Mouse (Mus musculus) liver (tissue): ENCODE data around the gene Zbtb9.
"Not testable (repeated sequence)": the region's sequence is repeated elsewhere in the genome, so short reads cannot be mapped to it uniquely, and the experiment has no call there.

Source experiments
- DNase-seq: peaks from one replicate; pipeline ENCODE4 v3.0.0-alpha.2; 2020; ENCODE audit warnings: mixed read lengths

Zbtb9 gene

DNA sequence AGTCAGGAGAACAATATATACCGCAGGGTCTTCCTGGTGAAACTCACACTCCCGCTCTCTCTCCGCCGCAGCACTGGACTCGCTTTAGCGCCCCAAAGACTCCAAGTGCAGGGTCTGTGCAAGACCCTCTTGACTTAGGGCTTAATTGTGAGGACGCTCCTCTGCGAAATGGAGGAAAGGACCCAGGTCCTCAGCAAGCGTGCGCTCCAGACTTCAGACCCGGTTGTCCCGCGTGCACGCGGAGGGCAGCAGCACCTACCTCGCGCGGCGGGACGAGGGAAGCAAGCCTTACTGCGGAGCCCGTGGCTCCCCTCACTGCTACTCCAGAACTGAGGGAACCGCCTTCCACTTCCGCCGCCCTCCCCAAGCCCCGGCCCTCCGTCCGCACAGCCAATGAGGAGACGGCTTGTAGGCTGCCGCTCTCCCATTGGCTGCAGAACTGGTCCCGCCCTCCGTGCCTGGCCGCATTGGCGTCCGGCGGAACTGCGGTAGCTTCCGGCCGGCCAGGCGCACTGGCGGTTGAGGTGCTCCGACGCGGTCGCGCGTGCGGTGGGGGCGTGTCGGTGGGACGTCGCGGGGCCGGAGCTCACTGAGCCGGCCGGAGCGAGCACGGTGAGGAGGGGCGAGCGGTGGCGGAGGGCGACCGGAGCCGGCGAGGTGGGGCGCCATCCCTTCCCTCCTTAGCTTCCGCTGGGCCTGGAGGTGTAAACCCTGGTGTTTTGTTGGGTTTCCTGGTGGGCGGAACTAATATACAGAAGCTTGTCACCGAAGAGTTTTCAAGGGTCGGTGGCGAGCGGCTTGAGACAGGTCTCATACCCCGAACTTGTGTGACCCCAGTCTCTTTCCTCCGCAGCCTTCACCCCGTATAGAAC lies at the start of gene Zbtb9:
Zbtb9 (plus strand) TSS at position 465 of the 872 bp plus-strand sequence.
- peak; percentile 98 for DNase-seq

DNA sequence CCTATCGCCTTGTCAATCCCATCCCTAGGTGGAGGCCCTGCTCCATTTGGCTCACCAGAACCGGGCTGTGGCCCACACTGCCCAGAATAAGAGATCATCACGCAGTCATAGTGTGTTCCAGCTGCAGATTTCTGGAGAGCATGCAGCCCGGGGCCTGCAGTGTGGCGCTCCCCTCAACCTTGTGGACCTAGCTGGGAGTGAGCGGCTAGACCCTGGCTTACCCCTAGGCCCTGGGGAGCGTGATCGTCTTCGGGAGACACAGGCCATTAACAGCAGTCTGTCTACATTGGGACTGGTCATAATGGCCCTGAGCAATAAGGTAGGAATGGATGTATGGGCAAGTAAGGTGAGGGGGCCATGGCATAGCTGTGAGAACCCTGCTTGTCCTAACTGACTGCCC lies 47.6 kb upstream of the Zbtb9 start:
- DNase-seq, result not testable (repeated sequence)

DNA sequence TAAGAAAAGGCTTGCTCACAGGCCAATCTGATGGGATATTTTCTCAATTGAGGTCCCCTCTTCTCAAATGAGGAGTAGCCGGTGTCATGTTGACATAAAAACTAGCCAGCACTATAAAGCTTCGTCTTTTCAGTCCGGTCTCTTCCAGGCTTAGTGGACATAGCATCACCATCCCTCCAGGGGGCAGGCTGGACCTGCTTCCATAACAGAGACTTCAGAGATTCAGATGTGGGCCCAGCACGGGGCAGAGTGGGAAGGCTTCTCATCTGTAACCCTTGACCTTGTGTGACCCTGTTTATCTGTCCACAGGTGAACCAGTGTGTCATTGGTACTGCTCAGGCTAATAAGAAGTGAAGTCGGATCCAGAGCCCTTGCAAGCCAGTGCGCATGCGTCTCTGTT lies 41.2 kb upstream of the Zbtb9 start:
- DNase-seq, result peak; percentile 56

DNA sequence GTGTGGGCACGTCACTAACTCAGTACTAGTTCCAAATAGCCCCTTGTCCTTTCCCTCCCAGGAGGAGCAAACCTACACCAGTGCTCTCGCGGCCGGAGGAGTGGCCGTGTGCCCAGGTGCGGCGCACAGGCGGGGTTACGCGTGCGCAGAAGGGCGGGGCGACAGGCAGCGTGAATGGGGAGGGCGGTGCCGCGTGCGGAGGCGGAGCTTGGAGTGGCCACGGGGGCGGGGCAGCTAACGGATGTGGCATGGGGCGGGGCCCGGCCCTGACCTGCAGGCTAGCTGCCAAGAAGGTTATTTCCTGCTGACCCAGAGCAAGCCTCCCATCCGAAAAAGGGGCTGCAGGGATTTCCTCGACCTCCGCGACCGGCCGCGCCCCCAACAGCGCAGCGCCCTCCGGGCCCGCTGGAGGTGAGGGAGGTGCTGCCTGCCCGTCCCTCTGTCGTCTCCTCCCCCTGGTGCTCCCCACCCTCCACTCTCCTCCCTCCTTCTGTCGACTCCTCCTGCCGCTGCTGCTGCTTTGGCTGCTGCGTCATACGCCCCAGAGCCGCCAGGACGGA lies 40.0 kb upstream of the Zbtb9 start, which contains the start of gene Phf1:
Phf1 (plus strand) TSS at position 214 of the 560 bp plus-strand sequence.
- peak; percentile 98 for DNase-seq

DNA sequence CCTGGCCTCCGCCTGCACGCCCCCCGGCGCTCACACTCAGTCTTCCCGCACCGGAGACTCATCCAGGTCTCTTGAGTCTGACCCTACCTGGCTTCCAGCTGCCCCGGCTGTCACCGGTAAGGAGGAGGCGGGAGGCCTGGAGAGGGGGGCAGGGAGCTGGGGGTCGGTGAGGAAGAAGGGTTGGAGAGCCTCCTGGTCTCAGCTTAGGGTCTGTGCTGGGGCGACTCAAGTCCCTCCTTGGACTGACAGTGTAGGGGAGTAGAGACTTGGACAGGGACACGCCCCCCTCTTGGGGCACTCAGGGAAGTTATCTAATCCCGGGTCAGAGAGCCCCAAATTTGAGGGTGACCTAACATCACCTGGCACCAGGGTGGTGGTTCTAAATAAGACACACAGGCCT lies 39.5 kb upstream of the Zbtb9 start:
- DNase-seq, result no peak

DNA sequence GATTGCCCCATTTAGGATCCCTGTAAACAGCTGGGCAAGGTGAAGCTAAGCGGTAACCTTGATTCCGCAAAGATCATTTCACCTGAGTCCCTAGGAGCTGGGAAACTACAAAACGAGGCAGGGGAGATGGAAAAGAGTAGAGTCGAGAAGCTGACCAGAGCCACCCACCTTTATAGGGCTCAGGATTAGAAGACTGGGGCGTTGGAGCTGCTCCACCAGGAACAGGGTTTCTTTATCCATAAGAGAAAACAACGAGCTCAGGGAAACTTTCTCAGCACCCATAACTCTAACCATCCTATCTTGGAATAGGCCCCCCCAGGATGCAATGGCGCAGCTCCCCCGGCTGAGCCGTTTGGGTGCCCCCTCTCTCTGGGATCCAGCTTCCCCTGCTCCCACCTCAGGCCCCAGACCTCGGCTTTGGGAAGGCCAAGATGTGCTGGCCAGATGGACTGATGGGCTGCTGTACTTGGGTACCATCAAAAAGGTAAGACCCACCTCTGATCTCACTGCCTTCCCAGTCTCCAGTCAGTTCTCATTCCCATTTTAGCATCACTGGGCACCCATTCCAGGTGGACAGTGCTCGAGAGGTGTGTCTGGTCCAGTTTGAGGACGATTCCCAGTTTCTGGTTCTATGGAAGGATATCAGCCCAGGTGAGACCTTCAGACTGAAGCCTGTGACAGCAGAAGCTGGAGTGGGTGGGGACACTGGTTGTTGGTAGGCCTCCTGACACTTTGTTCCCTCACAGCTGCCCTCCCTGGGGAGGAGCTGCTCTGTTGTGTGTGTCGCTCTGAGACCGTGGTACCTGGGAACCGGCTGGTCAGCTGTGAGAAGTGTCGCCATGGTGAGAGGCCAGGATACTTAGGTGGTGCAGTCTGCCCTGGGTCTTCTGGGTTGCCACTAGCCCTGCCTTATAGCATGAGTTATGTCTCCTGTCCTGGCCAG lies 38.8 kb upstream of the Zbtb9 start:
- DNase-seq, result no peak

DNA sequence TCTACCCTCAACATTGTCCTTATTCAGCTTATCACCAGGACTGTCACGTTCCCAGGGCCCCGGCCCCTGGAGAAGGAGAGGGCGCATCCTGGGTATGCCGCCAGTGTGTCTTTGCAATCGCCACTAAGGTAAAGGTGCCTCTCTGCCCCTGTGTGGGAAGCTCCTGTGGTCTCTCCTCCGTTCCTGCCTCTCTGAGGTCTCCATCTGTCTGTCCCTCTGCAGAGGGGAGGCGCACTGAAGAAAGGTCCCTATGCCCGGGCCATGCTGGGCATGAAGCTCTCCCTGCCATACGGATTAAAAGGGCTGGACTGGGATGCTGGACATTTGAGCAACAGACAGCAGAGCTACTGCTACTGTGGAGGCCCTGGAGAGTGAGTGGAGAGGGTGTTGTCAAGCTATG lies 37.9 kb upstream of the Zbtb9 start:
- no peak for DNase-seq

DNA sequence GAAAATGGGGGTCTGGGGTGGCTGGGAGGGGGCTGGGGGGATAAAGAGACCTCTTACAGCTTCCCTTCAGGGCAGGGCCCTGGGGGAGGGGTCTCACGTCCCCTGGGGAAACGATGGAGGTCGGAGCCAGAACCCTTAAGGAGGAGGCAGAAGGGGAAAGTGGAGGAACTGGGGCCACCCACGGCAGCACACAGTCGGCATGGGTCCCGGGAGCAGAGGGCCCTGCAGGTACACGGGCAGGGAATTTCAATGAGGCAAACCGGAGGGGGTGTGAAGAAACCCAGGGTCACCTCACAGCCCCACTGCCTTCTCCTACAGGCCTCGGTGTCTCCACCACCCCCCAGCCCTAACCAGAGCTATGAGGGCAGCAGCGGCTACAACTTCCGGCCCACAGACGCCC lies 36.5 kb upstream of the Zbtb9 start:
- no peak for DNase-seq

DNA sequence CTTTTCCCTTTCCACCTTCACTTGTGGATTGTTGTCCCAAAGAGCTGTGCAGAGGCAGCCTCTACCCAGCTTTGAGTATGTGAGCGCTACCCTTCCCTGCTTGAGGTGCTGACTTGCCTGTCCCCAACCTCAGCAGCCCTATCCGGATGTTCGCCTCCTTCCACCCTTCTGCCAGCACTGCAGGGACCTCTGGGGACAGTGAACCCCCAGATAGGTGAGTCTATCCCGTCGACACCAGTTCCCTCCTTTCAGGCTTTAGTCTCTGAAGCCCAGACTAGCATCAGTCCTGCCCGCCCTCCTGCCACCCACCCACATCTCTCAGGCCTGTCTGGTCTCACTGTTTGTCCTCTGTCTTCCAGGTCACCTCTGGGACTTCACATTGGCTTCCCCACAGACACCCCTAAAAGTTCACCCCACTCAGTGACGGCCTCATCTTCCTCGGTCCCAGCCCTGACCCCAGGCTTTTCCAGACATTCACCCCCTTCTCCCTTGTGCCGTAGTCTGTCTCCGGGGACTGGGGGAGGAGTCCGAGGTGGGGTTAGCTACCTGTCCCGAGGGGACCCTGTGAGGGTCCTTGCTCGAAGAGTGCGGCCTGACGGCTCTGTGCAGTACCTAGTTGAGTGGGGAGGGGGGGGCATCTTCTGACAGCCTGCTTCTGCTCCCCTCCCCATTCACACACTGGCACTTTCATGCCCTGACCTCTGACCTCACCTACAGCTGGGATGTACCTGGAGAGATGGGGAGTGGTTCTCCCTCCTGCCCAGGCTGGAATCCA lies 35.9 kb upstream of the Zbtb9 start:
- no peak for DNase-seq

DNA sequence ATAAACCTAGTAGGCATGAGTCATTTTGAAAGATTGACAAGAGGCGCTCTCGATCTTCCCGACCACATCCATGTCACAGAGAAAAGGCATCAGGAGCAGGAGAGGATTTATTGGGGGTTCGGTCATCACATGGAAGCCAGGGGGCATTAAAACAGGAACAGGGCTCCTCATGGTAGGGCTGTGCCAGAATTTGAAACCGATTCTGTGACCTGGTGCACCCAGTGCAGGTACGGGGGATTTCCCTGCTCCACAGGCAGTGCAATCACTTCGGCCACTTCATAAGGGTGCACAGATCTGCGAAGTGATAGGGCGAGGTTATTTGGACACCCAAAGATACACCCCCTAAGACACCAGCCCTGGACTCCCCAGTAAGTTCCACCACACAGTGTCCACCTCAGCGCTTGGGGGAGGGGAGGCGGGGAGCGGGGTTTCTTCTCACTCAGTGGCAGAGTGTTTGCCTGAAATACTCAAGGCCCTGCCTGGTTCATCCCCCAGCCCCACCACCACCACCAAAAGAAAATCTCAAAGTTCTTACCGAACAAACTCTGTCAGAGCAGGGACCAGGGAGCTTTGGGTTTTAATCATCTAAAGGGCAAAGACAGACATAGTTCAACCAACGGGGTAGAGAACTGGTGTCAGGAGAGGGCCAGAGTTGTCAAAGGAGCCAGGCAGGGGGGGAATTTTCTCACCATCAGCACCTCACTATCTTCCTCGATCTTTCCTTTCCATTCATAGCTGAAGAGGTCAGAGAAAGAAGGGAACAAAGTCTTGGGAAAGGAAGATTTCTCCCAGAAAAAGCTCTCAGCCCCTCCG lies 34.9 kb upstream of the Zbtb9 start:
- no peak for DNase-seq

DNA sequence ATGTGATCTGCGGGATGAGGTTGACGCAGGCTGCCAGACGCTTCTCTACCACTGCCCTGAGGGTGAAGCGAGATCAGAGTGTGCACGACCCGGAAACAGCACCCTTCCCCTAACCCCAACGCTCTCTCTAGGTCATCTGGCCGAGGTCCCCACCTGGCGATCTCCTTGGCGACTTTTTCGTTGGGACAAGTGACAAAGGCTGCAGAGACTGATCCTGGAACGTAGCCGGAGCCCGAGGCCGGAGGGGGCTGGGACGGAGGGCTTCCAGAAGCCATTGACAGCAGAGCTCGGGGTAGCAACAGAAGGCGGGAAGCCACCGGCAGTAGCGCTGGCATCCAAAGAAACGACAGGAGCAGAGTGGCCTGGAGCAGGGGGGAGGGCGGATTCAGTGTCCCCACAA lies 34.2 kb upstream of the Zbtb9 start:
- peak; percentile 33 for DNase-seq

DNA sequence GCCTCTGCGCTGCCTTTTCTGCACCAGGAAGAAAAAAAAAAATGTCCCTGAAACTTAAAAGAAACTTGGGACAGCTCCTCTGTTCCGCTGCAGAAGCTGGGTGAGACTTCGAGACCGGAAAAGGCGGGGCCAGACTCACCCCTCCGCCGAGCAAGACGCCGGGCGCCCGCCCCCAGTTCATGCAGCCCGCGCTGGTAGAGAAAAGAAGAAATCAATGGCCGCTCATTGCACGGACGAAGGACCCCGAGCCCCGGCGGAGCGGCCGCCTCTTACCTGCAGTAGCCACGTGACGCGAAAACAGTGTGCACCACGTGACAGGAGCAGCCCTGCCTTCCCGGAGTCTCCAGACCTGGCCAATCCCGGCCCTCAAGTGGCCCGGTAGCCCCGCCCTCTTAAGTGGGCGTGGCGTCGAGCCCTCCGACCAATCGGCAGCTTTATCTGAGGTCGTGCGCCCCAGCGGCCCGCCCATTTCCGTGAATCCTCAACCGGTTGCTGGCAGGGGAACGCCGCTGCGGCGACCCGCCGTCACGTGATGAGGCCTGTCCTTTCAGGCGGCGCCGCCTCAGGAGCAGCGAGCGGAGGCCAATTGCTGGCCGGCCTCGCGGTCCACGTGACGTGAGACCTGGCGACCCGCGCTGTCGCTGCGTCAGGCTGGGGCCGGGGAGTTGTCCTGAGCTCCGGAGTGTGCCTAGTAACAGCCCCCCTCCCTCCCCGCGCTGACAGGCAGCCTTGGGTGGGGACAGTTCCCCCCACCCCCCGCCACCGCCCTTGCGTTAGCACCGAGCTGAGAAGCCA lies 33.6 kb upstream of the Zbtb9 start, which contains the start of gene Cuta:
Cuta (minus strand) TSS at position 392 of the 795 bp plus-strand sequence.
- DNase-seq, result peak; percentile 100

DNA sequence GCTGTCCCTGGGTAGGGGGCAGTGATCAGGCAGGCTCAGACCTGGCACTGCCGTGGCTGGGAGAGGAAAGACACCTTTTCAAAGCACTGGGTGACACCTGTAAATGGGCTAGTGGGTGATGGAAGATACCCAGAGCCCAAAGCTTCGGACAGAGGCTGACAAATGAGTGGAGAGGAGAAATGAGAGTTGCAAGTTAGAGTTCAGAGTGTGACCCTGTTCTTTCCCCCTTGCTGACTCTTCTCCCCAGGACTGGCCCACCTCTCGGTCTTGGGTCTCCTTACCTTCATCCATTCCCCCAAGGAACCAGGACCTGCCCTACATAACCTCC lies 33.0 kb upstream of the Zbtb9 start:
- no peak for DNase-seq

DNA sequence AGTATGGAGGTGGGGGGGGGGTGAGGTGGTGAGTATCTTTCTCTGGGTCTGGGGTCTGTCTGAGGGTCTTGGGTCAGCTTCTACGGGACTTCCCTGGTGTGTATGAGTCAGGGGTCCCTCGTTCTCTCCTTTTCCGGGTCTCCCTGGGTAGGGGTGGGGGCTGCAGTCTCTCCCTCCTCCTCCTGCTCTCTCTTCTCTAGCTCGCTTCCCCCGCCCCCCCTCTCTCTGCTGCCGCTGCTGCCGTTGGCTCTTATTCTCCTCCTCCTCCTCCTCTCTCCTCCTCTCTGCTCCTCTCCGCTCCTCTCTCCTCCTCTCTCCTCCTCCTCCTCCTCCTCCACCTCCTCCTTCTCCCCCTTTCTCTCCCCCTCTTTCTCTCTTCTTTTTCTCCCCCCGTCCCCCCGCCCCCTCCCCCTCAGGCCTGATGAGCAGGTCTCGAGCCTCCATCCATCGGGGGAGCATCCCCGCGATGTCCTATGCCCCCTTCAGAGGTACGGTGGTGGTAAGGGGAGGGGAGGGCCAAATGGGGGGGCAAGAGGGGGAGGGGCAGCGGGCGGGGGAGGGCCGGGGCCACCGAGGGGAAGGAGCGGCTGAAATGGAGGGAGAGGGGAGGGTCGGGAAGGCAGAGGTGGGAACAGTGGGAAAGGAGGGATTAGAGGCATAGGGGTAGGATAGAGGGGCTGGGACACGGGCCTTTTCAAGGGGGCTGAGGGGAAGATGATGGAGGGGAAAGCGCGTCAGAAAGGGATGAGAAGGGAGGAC lies 31.8 kb upstream of the Zbtb9 start, which contains the start of gene Syngap1:
Syngap1 (plus strand) TSS at position 223 of the 759 bp plus-strand sequence.
- DNase-seq, result peak; percentile 74

DNA sequence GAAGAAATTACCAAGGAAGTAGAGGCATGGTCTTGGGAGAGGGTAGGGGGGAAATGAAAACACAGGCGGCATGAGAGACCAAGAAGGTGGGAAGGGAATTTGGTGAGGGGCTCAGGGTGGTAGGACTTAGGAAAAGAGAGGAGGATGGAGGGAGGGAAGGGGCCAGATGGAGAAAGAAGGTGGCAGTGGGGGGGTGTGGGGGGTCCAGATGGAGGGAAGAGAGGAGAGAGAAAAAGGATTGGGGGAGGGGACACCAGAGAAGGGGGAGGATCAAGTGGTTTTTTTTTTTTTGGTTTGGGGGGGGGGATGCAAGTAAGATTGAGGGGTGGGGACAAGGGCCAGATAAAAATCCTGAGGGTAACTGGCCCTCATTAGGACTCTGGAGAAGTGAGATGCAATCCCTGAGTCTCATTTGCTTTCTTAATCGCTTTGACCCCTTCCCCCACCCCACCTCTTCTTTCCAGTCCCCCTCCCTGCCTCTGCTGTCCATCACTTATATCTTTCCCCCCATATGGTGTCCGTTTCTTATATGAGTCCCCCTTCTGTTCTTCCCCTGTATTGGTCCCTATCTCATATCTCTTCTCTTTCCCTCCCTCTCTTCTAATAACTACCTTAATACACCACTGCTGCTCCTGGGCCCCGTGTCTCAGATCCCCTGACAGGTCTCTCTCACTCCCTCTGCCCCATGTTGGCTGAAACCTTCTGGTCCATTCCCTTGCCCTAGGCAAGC lies 31.0 kb upstream of the Zbtb9 start:
- DNase-seq, result no peak

DNA sequence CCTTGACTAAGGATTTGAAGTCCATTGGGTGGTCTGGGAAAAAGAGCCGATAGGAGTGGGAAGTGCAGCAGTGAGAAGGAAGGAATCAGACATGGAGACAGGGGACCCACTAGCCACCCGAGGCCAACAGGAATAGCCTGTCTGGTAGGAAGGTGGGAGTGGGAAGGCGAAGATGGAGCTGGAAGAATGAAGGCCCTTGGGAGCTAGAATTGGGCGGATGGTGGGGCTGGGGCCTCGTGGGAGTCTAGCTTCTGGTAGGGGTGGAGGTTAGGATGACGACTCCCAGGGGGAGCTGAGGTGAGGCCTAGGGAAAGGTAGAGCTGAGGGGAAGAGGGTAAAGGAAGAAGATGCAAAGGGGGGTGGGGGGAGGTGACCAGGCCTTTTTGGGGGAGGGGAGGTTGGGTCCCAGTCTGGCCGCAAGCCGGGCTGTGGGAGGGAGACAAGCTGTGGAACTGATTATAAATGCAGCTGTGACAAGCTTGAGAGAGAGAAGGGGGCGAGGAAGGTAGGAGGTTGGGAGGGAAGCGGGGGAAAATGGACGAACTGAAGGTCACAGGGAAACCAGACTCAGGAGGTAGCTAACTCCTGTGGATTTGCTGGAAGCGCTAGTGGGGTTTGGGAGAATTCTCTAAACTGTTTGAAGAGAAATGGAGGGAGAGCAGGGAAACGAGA lies 27.0 kb upstream of the Zbtb9 start:
- no peak for DNase-seq

DNA sequence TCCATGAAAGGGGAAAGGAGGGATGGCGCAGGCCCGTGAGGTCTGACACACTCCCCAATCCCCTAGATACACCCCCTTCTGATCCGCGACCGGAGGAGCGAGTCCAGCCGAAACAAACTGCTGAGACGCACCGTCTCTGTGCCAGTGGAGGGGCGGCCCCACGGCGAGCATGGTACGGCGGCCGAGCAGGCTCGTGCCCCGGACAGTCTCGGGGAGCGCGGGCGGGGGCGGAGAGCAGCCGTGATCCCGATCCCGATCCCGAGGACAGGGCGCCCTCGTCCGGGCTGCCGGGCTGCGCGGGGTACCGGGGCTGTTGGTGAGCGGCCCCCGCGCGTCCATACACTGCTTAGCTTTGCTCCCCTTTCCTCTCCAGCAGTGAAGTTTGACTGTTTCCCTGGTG lies 26.4 kb upstream of the Zbtb9 start:
- DNase-seq, result peak; percentile 72
